Mouse (Mus musculus): ENCODE results near the gene Map4k2. TPM values are rescaled to one million over a fixed set of nuclear protein-coding genes. Genes with fewer than 3 reads are reported as not detected.
"Not testable (repeated sequence)": the region's sequence is repeated elsewhere in the genome, so short reads cannot be mapped to it uniquely, and the experiment has no call there.

Gene Map4k2
- polyA plus RNA-seq, 1 experiment from 2014 or later = 11.3 TPM

GRCm38 (mm10) chr19:6304787-6305516 lies 36.0 kb upstream of the Map4k2 start:
- peak; percentile 88 for DNase-seq (ENCODE audit: low spot score)
- H3K27ac ChIP-seq (replicated peaks) = peak overlapping the region; percentile 7; the same call in 1 of the 2 replicates
- H3K9me3 ChIP-seq (replicated peaks) = no peaks in the 10 kb centered on the region
- H3K36me3 ChIP-seq = peaks cover 9% of the 10 kb centered on the region
- no peak overlapping the region for H3K4me3 ChIP-seq
- H3K27me3 ChIP-seq (ENCODE audit: low read depth, poor library complexity, severe bottlenecking) = peaks cover 10% of the 10 kb centered on the region
- peaks cover 54% of the 10 kb centered on the region for H3K4me1 ChIP-seq
- 26% methylated on average over 5 of the region's 5 CpGs for WGBS

GRCm38 (mm10) chr19:6305517-6306115 lies 35.3 kb upstream of the Map4k2 start:
- H3K36me3 ChIP-seq = peaks cover 4% of the 10 kb centered on the region; the same call in 1 of the 2 replicates
- peaks cover 49% of the 10 kb centered on the region for H3K4me1 ChIP-seq
- H3K4me3 ChIP-seq = peak overlapping the region; percentile 76
- no peak for DNase-seq (ENCODE audit: low spot score)
- WGBS = 61% methylated on average over 8 of the region's 8 CpGs
- peaks cover 10% of the 10 kb centered on the region for H3K27me3 ChIP-seq (ENCODE audit: low read depth, poor library complexity, severe bottlenecking)
- no peaks in the 10 kb centered on the region for H3K9me3 ChIP-seq (replicated peaks)
- H3K27ac ChIP-seq (replicated peaks) = peak overlapping the region; percentile 85

GRCm38 (mm10) chr19:6306137-6306551 lies 34.8 kb upstream of the Map4k2 start, which contains the start of gene Cdc42bpg:
Cdc42bpg (plus strand) TSS chr19:6306456.
- H3K36me3 ChIP-seq = peaks cover under 1% of the 10 kb centered on the region; the same call in 1 of the 2 replicates
- H3K4me3 ChIP-seq = peak within 1 kb of the TSS; percentile 76
- H3K27ac ChIP-seq (replicated peaks) = peak within 1 kb of the TSS; percentile 85
- H3K9me3 ChIP-seq (replicated peaks) = no peaks in the 10 kb centered on the region
- peaks cover 10% of the 10 kb centered on the region for H3K27me3 ChIP-seq (ENCODE audit: low read depth, poor library complexity, severe bottlenecking)
- WGBS = under 1% methylated on average over 38 of the region's 38 CpGs
- peaks cover 48% of the 10 kb centered on the region for H3K4me1 ChIP-seq
- DNase-seq (ENCODE audit: low spot score) = peak; percentile 80

- WGBS = 1% methylated on average over 34 of the region's 34 CpGs
- H3K27ac ChIP-seq (replicated peaks) = peak overlapping the region; percentile 85
- peaks cover 4% of the 10 kb centered on the region; the same call in 1 of the 2 replicates for H3K36me3 ChIP-seq
- H3K4me3 ChIP-seq = peak overlapping the region; percentile 76
- DNase-seq (ENCODE audit: low spot score) = peak; percentile 79
- peaks cover 48% of the 10 kb centered on the region for H3K4me1 ChIP-seq
- H3K27me3 ChIP-seq (ENCODE audit: low read depth, poor library complexity, severe bottlenecking) = peaks cover 10% of the 10 kb centered on the region
- no peaks in the 10 kb centered on the region for H3K9me3 ChIP-seq (replicated peaks)
Measured at GRCm38 (mm10) chr19:6306586-6306985, 34.3 kb upstream of the Map4k2 start.

- Histone ChIP-seq H3K27me3 (ENCODE audit: low read depth, poor library complexity, severe bottlenecking) (peaks cover 10% of the 10 kb centered on the region), H3K9me3 (replicated peaks) (no peaks in the 10 kb centered on the region), H3K4me1 (peaks cover 45% of the 10 kb centered on the region), H3K4me3 (0 out of 2 replicates have a peak overlapping the region, but pooled peaks have one; percentile 0), H3K27ac (replicated peaks) (no peak overlapping the region), H3K36me3 (peaks cover 7% of the 10 kb centered on the region; the same call in 1 of the 2 replicates)
- DNase-seq (ENCODE audit: low spot score) = no peak
- WGBS = 89% methylated on average over 9 of the region's 9 CpGs
Measured at GRCm38 (mm10) chr19:6307733-6308531, 33.0 kb upstream of the Map4k2 start.

GRCm38 (mm10) chr19:6310181-6310580 lies 30.8 kb upstream of the Map4k2 start:
- no peaks in the 10 kb centered on the region for H3K9me3 ChIP-seq (replicated peaks)
- H3K27me3 ChIP-seq (ENCODE audit: low read depth, poor library complexity, severe bottlenecking) = peaks cover 10% of the 10 kb centered on the region
- DNase-seq (ENCODE audit: low spot score) = no peak
- peaks cover 40% of the 10 kb centered on the region for H3K4me1 ChIP-seq
- no peak overlapping the region for H3K4me3 ChIP-seq
- WGBS = 91% methylated on average over 5 of the region's 5 CpGs
- H3K27ac ChIP-seq (replicated peaks) = no peak overlapping the region
- peaks cover 26% of the 10 kb centered on the region for H3K36me3 ChIP-seq

GRCm38 (mm10) chr19:6311783-6312182 lies 29.2 kb upstream of the Map4k2 start:
- Histone ChIP-seq H3K36me3 (peaks cover 42% of the 10 kb centered on the region), H3K27me3 (ENCODE audit: low read depth, poor library complexity, severe bottlenecking) (peaks cover 10% of the 10 kb centered on the region), H3K4me1 (peaks cover 27% of the 10 kb centered on the region)
- not testable (repeated sequence) for H3K4me3 ChIP-seq; H3K27ac ChIP-seq (replicated peaks); H3K9me3 ChIP-seq (replicated peaks); DNase-seq (ENCODE audit: low spot score)
- 91% methylated on average over 3 of the region's 3 CpGs for WGBS

GRCm38 (mm10) chr19:6313796-6314195 lies 27.1 kb upstream of the Map4k2 start:
- Histone ChIP-seq H3K9me3 (replicated peaks) (no peaks in the 10 kb centered on the region), H3K36me3 (peaks cover 61% of the 10 kb centered on the region), H3K27me3 (ENCODE audit: low read depth, poor library complexity, severe bottlenecking) (no peaks in the 10 kb centered on the region), H3K4me1 (peaks cover 9% of the 10 kb centered on the region), H3K27ac (replicated peaks) (no peak overlapping the region), H3K4me3 (no peak overlapping the region)
- DNase-seq (ENCODE audit: low spot score) = no peak
- WGBS = 92% methylated on average over 8 of the region's 8 CpGs

GRCm38 (mm10) chr19:6314513-6314912 lies 26.4 kb upstream of the Map4k2 start:
- Histone ChIP-seq H3K9me3 (replicated peaks) (no peaks in the 10 kb centered on the region), H3K36me3 (peaks cover 65% of the 10 kb centered on the region), H3K4me1 (peaks cover 1% of the 10 kb centered on the region; the same call in 1 of the 2 replicates), H3K27me3 (ENCODE audit: low read depth, poor library complexity, severe bottlenecking) (no peaks in the 10 kb centered on the region), H3K4me3 (no peak overlapping the region), H3K27ac (replicated peaks) (no peak overlapping the region; the same call in 1 of the 2 replicates)
- WGBS = 89% methylated on average over 8 of the region's 8 CpGs
- DNase-seq (ENCODE audit: low spot score) = no peak

- DNase-seq (ENCODE audit: low spot score) = no peak
- 84% methylated on average over 14 of the region's 14 CpGs for WGBS
- Histone ChIP-seq H3K36me3 (peaks cover 69% of the 10 kb centered on the region), H3K27ac (replicated peaks) (no peak overlapping the region), H3K27me3 (ENCODE audit: low read depth, poor library complexity, severe bottlenecking) (no peaks in the 10 kb centered on the region), H3K4me3 (no peak overlapping the region), H3K9me3 (replicated peaks) (no peaks in the 10 kb centered on the region), H3K4me1 (no peaks in the 10 kb centered on the region)
Measured at GRCm38 (mm10) chr19:6315573-6315972, 25.4 kb upstream of the Map4k2 start.

- no peak overlapping the region for H3K4me3 ChIP-seq
- no peak overlapping the region for H3K27ac ChIP-seq (replicated peaks)
- H3K9me3 ChIP-seq (replicated peaks) = no peaks in the 10 kb centered on the region
- H3K4me1 ChIP-seq = no peaks in the 10 kb centered on the region
- no peaks in the 10 kb centered on the region for H3K27me3 ChIP-seq (ENCODE audit: low read depth, poor library complexity, severe bottlenecking)
- no peak for DNase-seq (ENCODE audit: low spot score)
- H3K36me3 ChIP-seq = peaks cover 68% of the 10 kb centered on the region
- WGBS = 92% methylated on average over 12 of the region's 12 CpGs
Measured at GRCm38 (mm10) chr19:6318145-6318544, 22.8 kb upstream of the Map4k2 start.

- Histone ChIP-seq H3K4me3 (no peak overlapping the region), H3K27me3 (ENCODE audit: low read depth, poor library complexity, severe bottlenecking) (no peaks in the 10 kb centered on the region), H3K9me3 (replicated peaks) (no peaks in the 10 kb centered on the region), H3K4me1 (no peaks in the 10 kb centered on the region), H3K27ac (replicated peaks) (no peak overlapping the region), H3K36me3 (peaks cover 39% of the 10 kb centered on the region)
- 92% methylated on average over 8 of the region's 8 CpGs for WGBS
- no peak for DNase-seq (ENCODE audit: low spot score)
Measured at GRCm38 (mm10) chr19:6321358-6321757, 19.6 kb upstream of the Map4k2 start.

Measured in midbrain, embryonic 10.5 days (tissue).